Mouse (Mus musculus) E14TG2a.4 (cell line): ENCODE results near the gene Polr2b.

ENCODE experiments used
- H3K27me3 ChIP-seq: 2 replicates; pipeline ENCODE4 v1.6.1; 2014; ENCODE audit warnings: low read length, control low read depth; ENCODE audit not compliant: insufficient read depth
- H3K36me3 ChIP-seq: 2 replicates; pipeline ENCODE4 v1.6.1; 2014; ENCODE audit warnings: low read length, control low read depth; ENCODE audit not compliant: insufficient read depth
- H3K4me1 ChIP-seq: replicated peaks from 2 replicates; pipeline ENCODE4 v1.6.1; 2014; ENCODE audit warnings: low read depth, low read length, control low read depth
- H3K4me3 ChIP-seq: replicated peaks from 2 replicates; pipeline ENCODE4 v1.5.1; 2014; ENCODE audit warnings: mild to moderate bottlenecking, low read length
- H3K9me3 ChIP-seq: 2 replicates; pipeline ENCODE4 v1.6.1; 2014; ENCODE audit warnings: low read length, control low read depth
- CTCF ChIP-seq: conservative IDR thresholded peaks from 2 replicates; pipeline ENCODE4 v1.5.1; 2014; ENCODE audit warnings: low read length
- NANOG ChIP-seq: IDR thresholded peaks from 2 replicates; pipeline ENCODE4 v1.6.1; 2014; ENCODE audit warnings: borderline replicate concordance, low read length, mixed read lengths
- POU5F1 ChIP-seq: IDR thresholded peaks from 2 replicates; pipeline ENCODE4 v1.6.1; 2014; ENCODE audit warnings: low read length, borderline replicate concordance

The Polr2b gene

DNA sequence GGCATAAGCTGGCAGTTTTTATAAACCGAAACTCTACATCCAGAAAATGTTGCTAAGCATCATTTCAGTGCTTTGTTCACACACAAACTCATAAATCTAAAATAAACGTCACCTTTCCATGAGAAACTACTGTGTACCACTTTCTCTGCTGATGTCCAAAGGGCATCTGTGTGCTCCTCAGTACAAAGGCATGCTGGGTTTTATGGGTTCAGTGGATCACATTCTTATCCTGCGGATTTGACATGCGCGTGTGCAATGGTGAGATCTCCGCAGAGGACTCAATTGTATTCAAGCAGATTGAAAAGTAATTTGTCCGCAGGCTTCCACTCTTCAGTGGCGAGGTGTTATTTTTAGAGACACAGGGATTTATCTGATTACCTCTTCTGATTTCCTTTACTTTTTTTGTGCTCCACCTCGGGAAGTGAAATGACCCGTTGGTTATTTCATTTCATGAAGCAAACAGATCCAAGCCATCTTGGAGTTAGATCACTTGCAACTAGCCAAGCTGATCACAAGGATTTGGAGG lies 83.2 kb downstream of the Polr2b start:
- Histone ChIP-seq H3K36me3 (no peaks in the 10 kb centered on the region), H3K4me1 (0 out of 2 replicates have a peak, but pooled peaks cover 1% of the 10 kb centered on the region), H3K4me3 (no peak overlapping the region), H3K27me3 (0 out of 2 replicates have a peak, but pooled peaks cover 2% of the 10 kb centered on the region), H3K9me3 (no peaks in the 10 kb centered on the region)
- TF ChIP-seq NANOG, result no peak
- TF ChIP-seq CTCF, result no peak
- TF ChIP-seq POU5F1, result no peak

DNA sequence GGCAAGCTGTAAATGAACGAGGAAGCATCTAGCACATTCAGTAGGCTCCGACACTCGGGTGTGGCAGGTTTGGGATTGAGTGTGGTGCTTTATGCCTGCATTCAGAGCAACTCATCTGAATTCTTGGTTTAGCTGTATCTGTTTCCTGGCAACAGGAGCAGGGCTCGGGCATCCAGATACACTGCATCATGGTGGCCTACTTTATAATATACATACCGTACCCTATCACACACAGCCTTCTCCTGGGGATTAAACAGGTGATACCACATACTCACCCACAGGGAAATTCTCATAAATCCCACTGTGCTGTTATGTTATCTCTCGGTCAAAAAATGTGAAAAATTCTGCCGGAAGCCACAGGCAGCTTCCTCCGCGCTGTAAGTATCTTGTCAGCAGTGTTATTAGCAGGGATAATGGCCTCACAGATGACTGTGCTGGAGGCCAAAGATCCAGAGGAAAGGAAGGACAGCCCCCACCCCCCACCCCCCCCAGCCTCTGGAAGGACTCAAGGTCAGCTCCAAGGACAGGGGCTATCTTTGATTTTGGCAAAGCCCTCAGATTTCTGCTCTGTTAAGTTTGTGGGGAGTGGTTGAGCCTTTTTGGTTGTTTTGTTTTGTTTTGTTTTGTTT lies 84.2 kb downstream of the Polr2b start:
- H3K27me3 ChIP-seq, result 0 out of 2 replicates have a peak, but pooled peaks cover 2% of the 10 kb centered on the region
- no peak for TF ChIP-seq POU5F1
- no peak for TF ChIP-seq NANOG
- TF ChIP-seq CTCF, result no peak
- no peak overlapping the region for H3K4me3 ChIP-seq
- H3K9me3 ChIP-seq, result no peaks in the 10 kb centered on the region
- no peaks in the 10 kb centered on the region for H3K36me3 ChIP-seq
- 0 out of 2 replicates have a peak, but pooled peaks cover 10% of the 10 kb centered on the region for H3K4me1 ChIP-seq

DNA sequence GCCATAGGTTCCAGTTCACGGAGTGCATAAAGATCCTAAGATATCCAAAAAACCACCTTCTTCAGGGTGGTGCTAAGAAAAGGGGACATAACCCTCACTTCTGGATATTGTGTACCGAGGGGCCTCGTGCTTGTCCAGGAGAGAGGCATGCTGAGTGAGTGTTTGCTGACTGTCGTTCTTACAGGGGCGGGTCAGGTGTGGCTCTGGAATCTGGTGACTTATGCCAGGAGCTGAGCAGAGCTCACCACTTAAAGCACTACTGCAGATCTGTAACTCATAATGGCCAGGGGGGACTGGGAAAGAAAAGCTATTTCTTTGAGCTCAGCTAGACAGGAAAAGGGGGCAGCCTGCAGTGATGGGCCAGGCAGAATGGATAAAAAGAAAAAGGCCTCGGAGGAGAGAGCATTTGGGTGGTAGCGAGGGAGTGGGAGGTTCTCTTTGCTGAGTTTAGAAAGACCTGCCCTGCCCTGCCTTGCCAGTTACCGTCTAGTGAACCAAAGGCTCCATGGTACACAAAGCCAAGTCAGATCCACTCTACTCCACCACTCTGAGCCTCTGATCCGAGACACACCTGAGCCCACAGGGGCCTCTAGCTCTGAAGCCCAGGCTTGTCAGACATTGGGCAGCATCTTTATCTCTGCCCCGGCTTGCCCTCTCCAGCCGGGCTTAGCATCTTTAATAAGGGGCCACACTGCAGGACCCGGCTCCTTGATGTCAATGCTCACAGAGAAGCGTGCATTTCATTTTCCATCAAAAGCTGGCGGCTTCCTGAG lies 88.5 kb downstream of the Polr2b start:
- Histone ChIP-seq H3K4me3 (no peak overlapping the region), H3K9me3 (no peaks in the 10 kb centered on the region), H3K36me3 (no peaks in the 10 kb centered on the region), H3K4me1 (peaks cover 20% of the 10 kb centered on the region; the same call in 1 of the 2 replicates), H3K27me3 (0 out of 2 replicates have a peak, but pooled peaks cover 2% of the 10 kb centered on the region)
- TF ChIP-seq POU5F1 (no peak), NANOG (no peak), CTCF (no peak)
